Mouse (Mus musculus) frontal cortex, postnatal 25 days (tissue): ENCODE results near the gene Cracr2a.

Experiments
- DNase-seq, 2 experiments: peaks; one replicate each; pipeline ENCODE4 v3.0.0; 2022; ENCODE audit warnings: low spot score in 2 of 2

Gene Cracr2a

DNA sequence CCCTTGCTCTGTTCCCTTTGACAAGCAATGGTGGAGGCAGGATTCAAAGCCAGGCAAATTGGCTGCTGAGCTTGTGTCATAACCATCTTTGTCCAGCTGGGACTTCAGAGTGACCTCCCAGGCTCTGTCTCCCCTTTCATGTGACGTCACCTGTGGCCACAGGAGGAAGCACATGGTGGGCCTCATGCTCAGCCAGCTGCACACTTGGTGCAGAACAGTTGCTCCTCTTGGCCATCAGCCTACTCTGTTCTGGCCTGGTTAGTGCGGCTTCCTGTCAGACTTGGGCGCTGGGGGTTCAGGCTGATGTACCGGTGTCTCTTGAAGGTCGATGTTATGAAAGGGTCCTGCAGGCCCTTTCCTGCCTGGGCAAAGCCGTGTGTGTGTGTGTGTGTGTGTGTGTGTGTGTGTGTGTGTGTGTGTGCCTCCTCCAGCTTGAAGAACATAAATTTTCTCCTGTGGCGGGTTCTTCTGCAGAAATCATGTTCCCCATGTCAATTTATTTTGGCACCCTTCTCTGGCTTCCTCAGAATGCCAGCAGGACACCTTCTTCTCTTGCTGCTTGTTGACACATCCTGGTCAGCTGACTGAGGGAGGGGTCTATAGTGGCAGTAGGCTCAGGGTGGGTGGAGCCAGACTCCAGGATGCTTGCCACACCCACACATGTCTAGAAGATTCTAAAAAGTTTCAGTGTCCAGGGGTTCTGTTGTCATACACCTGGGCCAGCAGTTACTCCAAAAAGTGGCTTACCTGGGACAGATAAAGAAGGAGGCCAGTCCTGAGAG is 5.0 kb downstream of the Cracr2a start:
- no peak for DNase-seq

DNA sequence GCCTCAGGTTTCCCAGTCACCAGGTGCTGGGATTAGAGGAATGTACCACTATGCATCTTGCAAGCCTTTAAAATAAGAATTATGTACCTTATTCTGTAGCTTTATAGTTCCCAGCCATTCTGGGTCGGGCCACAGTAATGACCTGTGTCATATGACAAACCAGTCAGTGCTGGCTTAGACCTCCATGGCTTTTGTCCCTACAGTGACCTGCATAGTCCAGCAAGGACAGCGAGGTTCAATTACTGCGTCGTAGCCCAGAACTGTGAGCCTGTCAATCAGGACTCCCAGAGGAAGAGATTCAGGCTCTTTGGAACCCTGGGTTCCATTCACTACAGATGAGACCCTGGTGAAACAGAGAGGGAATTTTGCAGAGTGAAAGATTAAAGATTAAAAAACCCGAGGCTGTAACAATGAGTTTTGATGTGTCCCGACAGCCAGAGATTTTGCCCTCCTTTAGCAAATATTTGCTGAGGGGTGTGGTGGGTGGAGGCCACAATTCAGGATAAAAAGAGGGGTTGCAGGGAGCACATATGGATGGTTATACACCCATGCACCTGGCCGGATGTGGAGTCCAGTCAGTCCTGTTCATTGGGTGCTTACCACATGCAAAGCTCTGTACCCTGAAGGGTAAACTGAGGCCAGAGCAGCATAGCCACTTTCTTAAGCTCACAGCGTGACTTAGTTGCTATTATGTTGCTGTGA is 10.9 kb downstream of the Cracr2a start:
- DNase-seq = no peak

DNA sequence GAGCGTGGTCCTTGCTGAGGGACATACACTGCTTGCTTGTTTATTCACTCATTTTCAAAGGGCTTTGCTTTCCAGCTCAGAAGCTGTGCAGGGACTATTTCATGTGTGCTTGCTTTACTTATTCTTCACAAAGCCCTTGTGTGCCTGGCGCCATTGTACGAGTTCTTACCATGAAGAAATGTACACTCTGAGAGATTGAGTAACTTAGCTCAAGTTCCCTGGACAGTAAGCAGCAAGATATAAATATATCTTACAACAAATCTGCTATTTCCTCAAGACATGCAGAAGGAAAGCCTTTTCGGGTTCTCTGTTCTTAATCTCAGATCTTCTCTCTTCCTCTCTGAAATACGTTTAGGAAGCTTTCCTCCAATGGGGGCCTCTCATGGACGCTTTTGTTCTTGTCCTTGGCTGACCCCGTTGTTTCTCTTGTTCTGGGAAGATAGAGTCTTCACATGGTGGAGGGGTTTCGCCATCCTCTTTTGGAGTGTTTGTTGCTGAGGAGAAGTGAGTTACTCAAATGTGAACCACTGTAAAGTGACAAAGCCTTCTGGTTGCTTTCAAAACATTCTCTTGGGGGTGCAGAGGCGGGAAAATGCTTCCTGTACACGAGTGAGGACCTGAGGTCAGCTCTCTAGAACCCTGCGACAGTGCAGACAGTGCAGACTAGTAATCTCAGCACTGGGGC is 12.8 kb downstream of the Cracr2a start:
- no peak for DNase-seq

DNA sequence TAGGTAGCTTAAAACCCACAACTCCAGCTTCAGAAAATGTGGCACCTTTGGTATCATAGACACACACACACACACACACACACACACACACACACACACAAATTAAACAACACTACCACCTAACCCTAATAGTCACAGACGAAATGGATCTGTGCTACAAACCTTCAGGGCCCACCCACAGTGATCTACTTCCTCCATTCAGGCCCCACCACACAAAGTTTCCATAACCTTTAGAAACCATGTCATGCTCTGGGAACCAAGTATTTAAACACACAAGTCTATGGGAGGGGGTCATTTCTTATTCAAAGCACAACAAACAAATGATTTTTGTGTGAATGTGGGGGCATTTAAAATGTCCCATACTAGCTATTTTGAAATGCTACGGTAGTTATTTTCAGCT is 14.1 kb downstream of the Cracr2a start:
- DNase-seq = no peak

DNA sequence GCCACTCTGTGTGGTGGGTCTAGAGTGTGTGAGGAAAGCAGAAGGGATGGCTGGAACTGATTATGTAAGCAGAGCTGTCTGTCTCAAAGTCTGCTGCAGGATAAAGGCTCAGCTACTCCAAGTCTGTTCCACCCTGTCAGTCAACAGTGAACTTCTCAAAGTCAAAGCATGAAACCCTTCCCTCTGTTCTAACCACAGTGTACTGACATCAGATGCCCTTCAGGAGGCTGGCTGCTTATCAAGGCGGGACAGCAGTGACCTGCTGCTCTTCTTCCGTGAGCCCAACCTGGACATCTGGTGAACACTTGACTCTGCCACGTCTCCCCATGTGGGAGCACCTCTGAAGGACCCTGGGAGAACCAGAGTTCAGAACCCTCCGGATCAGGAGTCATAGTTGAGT is 16.6 kb downstream of the Cracr2a start:
- no peak for DNase-seq

DNA sequence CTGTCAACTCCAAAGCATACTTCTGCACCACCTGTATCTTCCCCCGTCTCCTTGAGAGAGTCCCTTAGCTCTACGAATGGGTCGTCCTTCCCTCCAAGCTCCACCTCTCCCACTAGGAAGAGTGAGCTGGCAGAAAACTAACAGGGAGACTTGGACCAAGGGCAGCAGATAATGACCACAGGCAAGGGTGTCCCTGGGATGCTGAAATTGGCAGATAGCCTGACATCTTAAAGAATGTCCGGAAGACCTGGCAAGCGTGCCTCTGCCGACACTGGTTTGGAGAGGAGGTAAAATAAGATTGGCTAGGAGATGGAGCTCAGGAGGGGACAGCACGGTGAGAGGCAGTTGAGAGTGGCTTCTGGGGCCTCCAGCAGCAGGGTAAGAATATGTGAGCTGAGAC is 17.2 kb downstream of the Cracr2a start:
- no peak for DNase-seq

DNA sequence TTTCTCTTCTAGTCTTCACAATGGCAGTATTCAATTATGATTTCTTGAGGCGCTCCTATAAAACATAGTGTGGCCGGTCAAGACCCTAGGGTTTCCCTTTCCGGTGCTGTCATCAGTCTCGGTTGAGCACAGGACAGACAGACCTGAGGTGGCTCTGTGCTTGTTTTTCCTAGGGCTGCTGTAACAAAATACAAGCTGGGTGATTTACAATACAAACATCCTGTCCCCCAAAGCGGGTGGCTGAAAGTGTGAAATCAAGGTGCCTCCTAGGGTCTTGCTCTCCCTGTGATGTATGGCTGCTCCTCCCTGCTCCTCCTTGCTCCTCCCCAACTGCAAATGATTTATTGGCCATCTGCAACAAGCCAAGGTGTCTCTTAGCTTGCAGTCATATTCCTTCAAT is 17.7 kb downstream of the Cracr2a start:
- DNase-seq = no peak

DNA sequence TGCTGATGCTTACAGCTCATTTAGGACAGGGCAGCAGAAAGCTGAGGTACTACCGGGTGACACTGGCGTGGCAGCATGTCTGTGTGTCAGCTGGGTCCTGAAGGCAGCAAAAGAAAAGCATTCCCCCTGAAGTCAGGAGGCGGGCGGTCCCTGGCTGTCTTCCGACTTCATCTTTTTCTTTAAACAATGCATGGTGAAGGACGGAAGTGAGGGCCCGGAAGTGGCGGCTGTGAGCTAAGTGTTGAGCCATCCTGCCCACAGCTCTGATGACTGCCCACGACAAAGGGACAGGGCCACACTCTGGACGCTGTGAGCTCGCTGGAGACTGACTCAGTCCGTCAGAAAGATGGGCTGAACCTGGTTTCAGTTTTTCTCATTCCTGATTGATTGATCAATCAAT is 20.8 kb downstream of the Cracr2a start:
- no peak for DNase-seq

DNA sequence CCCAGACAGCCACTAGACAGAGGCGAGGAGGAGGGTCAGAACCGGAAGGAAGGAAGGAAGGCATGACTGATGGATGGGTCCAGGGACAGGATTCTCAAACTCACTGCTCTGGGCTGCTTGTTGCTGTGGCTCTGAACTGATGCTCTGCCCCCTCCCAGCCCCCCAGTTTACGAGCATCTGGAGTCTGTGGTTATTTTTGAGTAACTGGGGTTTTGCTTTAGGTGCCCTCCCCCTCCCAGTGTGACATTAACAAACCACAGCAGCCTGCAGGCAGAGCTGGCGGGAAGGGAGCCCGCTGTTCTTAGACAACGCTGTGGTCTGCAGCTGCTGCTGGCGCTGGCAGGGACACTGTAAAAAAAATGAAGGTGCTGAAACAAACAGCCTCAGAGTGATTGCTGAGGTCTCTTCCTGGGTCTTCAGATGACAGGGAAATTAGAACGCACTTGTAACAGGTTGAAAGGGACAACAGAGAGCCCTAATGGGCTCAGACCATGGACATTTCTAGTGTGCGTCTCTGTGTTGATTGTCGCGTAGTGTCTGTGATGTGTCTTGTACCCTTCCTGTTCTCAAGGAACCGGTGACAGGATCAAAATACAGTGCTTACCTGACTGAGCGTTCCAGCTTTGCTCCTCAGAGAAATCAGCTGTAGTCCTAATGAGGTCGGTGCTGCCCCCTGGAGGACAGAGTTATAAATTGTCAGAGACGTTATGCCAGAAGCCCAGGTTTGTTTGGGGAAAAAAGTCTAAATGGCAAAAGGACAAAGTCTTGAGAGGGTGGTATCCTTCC is 21.4 kb downstream of the Cracr2a start:
- peak; percentile 74 to 86 for DNase-seq

DNA sequence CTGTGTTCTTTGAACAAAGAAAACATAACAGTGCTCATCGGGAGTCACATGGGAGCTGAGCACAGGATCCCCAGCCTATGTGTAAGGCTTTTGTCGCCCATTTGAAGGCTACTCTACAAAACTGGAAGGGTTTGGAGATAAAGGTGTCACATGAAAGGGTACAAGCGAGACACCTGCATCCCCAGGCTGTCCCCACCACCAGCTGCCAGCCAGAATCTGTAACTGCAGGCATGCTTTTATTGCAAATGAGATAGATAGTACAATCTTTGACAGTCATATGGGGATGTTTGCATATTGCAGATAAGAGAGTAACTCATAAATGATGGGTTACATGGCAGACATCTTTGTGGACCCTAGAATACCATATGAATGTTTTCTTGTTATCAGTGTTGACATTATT is 30.3 kb downstream of the Cracr2a start:
- no peak for DNase-seq

DNA sequence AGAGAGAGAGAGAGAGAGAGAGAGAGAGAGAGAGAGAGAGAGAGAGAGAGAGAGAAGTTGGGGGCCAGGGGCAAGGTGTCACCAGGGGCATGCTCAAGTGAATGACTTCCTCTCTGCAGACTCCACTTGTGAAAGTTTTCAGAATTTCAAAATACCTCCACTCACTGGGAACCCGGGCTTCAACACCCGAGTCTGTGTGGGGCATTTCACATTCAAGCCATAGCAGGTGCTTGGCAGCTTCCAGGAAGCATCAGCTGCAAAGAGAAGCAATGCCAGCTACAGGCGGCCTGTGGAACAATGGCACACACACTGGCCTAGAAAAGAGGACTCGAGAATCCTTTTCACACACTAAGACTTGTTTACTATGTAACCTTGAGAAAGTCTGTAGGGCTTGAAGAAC is 32.3 kb downstream of the Cracr2a start:
- DNase-seq = no peak

DNA sequence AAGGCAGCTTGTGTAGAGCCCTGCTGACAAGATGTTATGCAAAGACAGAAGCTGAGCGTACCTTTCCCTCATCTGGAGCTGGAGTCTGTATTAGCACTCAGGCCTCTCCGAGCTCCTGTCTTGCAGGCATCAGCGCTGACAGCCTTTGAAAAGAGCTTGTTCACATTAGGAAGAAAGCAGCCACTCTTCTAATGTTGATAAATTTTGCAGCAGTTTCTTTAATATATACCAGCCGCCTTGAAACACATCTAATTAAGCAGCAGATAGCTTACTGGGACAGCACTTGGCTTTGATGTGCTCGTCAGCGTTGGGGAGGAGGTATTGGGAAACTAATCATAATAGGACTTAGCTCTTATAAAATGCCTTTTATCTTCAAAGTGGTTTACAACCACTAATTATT is 38.1 kb downstream of the Cracr2a start:
- no peak for DNase-seq

DNA sequence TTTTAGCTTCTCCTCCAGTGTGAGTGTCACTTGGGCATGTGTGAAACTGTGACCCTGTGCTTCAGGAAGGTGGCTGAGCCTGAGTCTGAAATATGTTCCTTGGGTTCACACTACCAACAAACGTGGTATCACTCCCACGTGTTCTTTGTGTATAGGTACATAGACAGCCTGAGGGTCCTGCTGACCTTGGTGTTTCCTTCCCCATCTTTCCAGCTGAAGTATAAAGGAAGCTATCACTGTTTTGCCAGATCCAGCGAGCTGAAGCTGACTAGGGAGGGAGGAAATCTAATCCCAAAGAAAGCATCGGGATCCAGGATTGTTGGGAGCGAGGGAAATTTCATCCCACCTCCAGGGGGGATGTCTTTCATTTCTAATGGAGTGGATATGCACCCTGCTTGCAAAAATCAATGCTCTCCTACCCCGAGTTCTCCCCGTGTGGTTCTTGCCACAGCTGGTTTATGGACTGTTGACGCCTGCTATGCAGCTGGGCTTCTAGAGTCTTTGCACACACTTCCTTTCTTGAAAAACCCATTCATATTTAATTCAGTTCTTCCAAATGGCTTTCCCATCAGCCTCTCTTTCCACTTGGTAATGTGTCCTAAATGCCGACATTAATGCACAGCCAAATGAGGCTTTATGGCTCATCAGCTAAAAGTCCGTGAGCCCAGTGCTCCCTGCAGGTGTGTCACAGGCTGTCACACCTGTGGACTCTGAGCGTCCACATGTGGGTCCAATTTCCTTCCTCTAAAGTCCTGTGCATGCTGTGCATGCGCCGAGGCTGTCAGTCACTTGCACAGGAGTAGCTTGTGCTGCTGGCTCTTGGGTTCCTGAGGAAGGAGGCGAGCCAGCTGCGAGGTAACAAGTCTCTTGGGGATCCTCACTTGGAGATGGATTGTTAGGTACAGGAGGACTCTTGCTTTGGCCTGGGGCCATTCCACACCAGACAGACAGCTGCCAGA is 44.2 kb downstream of the Cracr2a start:
- DNase-seq = no peak

DNA sequence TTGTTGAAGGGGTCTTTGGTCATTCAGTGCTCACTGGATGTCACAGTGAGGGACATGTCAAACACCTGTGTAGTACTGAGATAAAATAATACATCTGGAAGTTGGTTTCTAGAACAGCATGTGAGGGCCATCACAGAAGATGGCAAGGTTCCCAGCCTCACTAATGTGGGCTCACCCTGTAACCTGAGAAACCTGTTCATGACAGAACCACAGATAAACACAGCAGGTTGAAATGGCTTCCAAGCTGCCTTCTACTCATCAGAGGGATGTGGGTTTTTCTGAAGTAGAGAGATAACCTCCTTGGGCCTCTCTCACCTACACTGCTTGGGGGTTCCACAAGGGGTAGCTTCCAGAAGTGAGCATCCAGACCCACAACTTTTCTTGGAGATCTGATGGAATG is 48.5 kb downstream of the Cracr2a start:
- no peak for DNase-seq

DNA sequence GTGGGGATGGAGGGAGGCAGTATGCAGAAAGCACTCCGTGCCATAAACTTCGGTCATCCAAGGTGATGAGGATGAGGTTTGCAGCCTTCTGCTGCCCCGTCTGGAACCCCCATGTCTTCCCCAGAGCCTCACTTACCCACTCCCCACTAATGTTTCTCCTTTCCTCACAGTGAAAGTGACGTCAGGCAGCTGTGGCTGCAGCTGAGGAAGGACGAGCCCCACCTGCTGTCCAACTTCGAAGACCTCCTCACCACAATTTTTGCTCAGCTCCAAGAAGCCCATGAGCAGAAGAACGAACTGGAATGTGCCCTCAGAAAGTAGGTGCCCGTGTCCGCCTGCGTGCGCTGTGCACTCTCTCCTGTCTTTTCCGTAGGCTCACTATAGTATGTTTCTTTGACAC is 50.1 kb downstream of the Cracr2a start:
- DNase-seq = no peak

DNA sequence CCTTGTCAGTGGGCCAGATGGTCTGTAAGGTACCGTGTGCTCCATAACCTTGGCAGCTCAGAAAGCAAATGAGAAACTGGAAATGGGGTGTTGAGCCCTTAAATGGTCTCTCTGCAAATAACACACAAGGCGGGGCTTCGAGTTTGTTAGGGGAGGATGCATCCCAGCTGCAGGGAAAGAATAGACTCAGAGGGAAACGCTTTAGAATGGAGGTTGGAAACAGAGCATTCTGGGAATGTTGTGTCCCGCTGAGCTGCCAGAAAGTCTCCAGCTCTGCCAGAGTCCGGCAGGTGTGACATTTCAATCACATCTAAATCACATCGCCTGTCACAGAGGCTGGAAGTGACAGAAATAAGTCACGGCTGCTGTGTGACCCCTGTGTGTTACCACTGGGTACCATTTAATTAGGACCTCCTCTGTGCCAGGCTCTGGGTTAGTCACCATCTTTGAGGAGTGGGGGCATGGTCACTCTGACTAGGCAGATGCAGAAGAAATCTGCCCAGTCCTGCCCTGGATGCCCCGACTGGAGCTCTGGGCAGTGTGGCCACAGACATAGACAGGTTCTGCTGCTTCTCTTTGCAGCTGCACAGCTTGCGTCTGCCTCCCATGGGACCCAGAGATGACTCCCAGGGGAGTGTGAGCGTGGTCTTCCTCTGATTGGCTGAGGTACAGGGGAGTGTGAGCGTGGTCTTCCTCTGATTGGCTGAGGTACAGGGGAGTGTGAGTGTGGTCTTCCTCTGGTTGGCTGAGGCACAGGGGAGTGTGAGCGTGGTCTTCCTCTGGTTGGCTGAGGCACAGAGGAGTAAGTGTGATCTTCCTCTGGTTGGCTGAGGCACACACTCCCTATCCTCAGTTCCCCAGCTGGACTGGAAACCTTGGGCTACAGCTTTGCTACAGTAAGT is 53.2 kb downstream of the Cracr2a start:
- no peak for DNase-seq

DNA sequence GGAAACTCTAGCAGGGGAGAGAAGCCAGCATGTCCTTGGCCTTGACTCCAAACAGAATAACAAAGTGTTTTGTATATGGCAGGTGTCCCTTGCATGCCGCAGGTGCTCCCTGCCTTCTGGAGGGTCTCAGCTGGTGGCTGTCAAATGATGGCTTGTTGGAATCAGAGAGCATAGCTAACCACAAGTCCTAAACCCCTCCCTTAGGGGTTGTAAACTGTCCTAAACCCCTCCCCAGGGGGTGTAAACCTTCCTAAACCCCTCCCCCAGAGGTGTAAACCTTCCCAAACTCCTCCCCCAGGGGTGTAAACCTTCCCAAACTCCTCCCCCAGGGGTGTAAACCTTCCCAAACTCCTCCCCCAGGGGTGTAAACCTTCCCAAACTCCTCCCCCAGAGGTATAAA is 55.5 kb downstream of the Cracr2a start:
- no peak for DNase-seq

DNA sequence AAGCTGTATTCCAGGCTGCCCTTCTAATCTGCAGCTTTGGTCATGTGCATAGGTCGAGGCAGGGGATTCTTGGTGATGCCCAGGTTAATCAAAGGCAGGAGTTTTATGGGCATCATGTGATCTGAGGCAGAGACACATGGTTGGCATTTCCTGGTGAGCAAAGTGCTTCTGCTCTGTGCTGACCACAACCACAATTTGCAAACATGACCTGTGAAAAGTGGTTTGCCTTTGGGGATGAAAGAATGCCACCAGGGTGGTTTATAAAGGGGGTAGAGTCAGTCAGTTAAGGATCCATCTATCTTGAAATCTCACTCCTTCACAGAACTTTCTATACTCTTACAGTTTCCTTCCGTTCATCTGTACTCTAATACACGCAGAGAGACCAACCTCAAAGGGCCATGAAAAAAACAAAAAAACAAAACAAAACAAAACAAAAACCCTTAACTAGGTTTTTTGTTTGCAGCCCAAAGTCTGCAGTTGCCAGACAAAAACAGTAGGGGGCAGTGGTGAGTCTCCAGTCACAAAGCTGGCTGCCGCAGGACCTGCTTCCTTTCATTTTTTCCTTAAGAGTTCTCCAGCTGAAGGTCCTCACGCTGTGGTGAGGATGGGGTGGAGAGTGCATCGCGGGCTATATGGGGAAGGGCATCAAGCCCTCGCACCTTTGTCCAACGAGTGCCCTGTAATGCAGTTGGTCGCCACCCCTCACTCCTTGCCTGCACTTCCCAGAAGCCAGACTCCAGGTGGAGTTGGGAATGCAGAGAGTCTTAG is 56.3 kb downstream of the Cracr2a start:
- DNase-seq = peak; percentile 21 to 34

DNA sequence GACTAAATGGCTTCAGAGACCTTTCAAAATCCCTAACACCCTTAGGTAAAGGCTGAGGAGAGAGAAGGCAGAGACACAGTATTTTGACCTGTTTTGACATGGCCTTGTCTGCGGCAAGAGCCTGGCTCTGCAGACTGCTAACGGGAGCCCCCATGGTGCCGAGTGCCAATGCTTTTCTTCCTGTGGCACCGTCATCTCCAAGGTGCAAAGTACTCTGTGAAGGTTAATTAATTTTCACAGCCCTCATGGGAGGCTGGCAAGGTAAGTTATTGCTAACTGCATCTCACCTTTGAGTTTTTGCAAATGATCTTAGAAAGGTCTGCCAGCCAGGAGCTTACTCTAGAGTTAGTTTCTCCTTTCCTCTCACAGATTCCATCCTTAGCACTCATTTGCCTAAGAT is 57.5 kb downstream of the Cracr2a start:
- DNase-seq = no peak
